Mouse (Mus musculus): ENCODE results near the gene Zfp846.

DNA sequence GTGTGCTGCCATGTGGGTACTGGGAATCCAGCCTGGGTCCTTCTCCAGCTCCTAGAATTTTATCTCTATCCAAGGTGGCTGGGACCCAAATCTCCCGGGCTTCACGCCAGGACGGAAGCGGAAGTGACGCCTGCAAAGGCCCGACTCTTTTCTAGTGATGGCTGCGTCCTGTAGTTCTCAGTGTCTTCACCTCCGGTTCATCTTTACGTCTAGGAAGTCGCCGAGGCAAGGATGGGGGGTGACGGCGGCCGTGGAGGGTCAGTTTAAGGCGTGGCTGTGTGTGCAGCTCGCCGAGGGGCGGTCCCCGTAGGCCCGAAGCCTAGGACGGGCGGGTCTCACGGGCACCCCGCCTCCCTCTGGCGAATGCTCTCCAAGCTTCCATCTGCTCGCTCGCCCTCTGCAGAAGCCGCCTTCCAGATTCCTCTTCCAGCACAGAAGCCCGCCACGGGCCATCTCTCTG, at the start of gene Zfp846:
- TF ChIP-seq CTCF (IDR thresholded peaks at IDR 0.05) (peak; percentile 43), EP300 (IDR thresholded peaks at IDR 0.05) (peak; percentile 87)
